Mouse (Mus musculus): ENCODE results near the gene AW822073.
"Not testable (repeated sequence)": the region's sequence is repeated elsewhere in the genome, so short reads cannot be mapped to it uniquely, and the experiment has no call there.

AW822073 gene

GRCm38 (mm10) chr10:58224827-58225785 is at the start of gene AW822073:
Gene AW822073, minus strand, starts transcription at chr10:58224930.
- not testable (repeated sequence) for DNase-seq (ENCODE audit: low spot score in 2 of 2)

- no peak for DNase-seq (ENCODE audit: low spot score in 2 of 2)
Measured at GRCm38 (mm10) chr10:58258466-58258865, 33.7 kb upstream of the AW822073 start.

GRCm38 (mm10) chr10:58255954-58256353 is 31.2 kb upstream of the AW822073 start:
- no peak for DNase-seq (ENCODE audit: low spot score in 2 of 2)

- DNase-seq (ENCODE audit: low spot score in 2 of 2): peak; percentile 82 to 90
Measured at GRCm38 (mm10) chr10:58255213-58255892, 30.6 kb upstream of the AW822073 start, which contains the start of gene Gcc2. Gene Gcc2, plus strand, starts transcription at chr10:58255497.

- DNase-seq (ENCODE audit: low spot score in 2 of 2): no peak
Measured at GRCm38 (mm10) chr10:58254635-58255175, 30.0 kb upstream of the AW822073 start.

GRCm38 (mm10) chr10:58249535-58249934 is 24.8 kb upstream of the AW822073 start:
- DNase-seq (ENCODE audit: low spot score in 2 of 2): no peak

GRCm38 (mm10) chr10:58238984-58239740 is 14.4 kb upstream of the AW822073 start:
- DNase-seq (ENCODE audit: low spot score in 2 of 2): peak; percentile 39 to 71

GRCm38 (mm10) chr10:58236613-58237012 is 11.9 kb upstream of the AW822073 start, which contains the start of gene Gm4981:
Gene Gm4981, minus strand, starts transcription at chr10:58236701.
- DNase-seq (ENCODE audit: low spot score in 2 of 2): no peak

GRCm38 (mm10) chr10:58234985-58235384 is 10.3 kb upstream of the AW822073 start:
- DNase-seq (ENCODE audit: low spot score in 2 of 2): not testable (repeated sequence)

- not testable (repeated sequence) for DNase-seq (ENCODE audit: low spot score in 2 of 2)
Measured at GRCm38 (mm10) chr10:58233740-58234121, 9.0 kb upstream of the AW822073 start.

GRCm38 (mm10) chr10:58233054-58233739 is 8.5 kb upstream of the AW822073 start:
- DNase-seq (ENCODE audit: low spot score in 2 of 2): not testable (repeated sequence)

- not testable (repeated sequence) for DNase-seq (ENCODE audit: low spot score in 2 of 2)
Measured at GRCm38 (mm10) chr10:58232641-58232969, 7.9 kb upstream of the AW822073 start, which contains the start of gene Duxf3. Gene Duxf3, minus strand, starts transcription at chr10:58232675.

- peak; percentile 51 to 85 for DNase-seq (ENCODE audit: low spot score in 2 of 2)
Measured at GRCm38 (mm10) chr10:58231779-58232640, 7.3 kb upstream of the AW822073 start.

- not testable (repeated sequence) for DNase-seq (ENCODE audit: low spot score in 2 of 2)
Measured at GRCm38 (mm10) chr10:58231088-58231487, 6.4 kb upstream of the AW822073 start.

- DNase-seq (ENCODE audit: low spot score in 2 of 2): not testable (repeated sequence)
Measured at GRCm38 (mm10) chr10:58230021-58230420, 5.3 kb upstream of the AW822073 start.

- not testable (repeated sequence) for DNase-seq (ENCODE audit: low spot score in 2 of 2)
Measured at GRCm38 (mm10) chr10:58227798-58228197, 3.1 kb upstream of the AW822073 start.

GRCm38 (mm10) chr10:58226357-58226756 is 1.6 kb upstream of the AW822073 start:
- DNase-seq (ENCODE audit: low spot score in 2 of 2): not testable (repeated sequence)

- peak; percentile 41 to 77 for DNase-seq (ENCODE audit: low spot score in 2 of 2)
Measured at GRCm38 (mm10) chr10:58223972-58224805, 541 bp downstream of the AW822073 start.

GRCm38 (mm10) chr10:58223161-58223560 is 1.6 kb downstream of the AW822073 start:
- DNase-seq (ENCODE audit: low spot score in 2 of 2): not testable (repeated sequence)

All from urinary bladder, adult 18-20 months (tissue).